Mouse (Mus musculus) heart, postnatal 25 days (tissue): ENCODE results near the gene Ctr9. TPM values are rescaled to one million over a fixed set of nuclear protein-coding genes. Genes with fewer than 3 reads are reported as not detected.
A peak's percentile ranks its signal among the peaks of the same experiment; 100 is the strongest.

Experiments used
- DNase-seq: peaks from one replicate; pipeline ENCODE4 v3.0.0; 2022; ENCODE audit warnings: low spot score
- intact Hi-C: fragments of 180-260 bp; cut with DNase I; formaldehyde crosslinking; loops from one replicate; pipeline ENCODE4 v1.15.1; 2025
- total RNA-seq, 2 experiments: library from RNA; stranded (reverse); gene quantifications; 2 replicates each; pipeline ENCODE4 v1.2.3; 2021

Ctr9 gene
- total RNA-seq, 2 experiments from 2014 or later: 15.2 to 19.3 TPM

GRCm38 (mm10) chr7:111024068-111024594 is 4.6 kb upstream of the Ctr9 start:
- intact Hi-C loops: no loop called here
- no peak for DNase-seq

- intact Hi-C loops: no loop called here
Observed at GRCm38 (mm10) chr7:111024912-111025311, 3.8 kb upstream of the Ctr9 start.

GRCm38 (mm10) chr7:111029046-111029553 is 349 bp downstream of the Ctr9 start:
- no peak for DNase-seq
- intact Hi-C loops: no loop called here

More at GRCm38 (mm10) chr7:111024912-111025311, 3.8 kb upstream of the Ctr9 start:
- DNase-seq: no peak

GRCm38 (mm10) chr7:111048920-111049319 is 20.2 kb downstream of the Ctr9 start:
- DNase-seq: no peak
- intact Hi-C loops: loop anchor here (2.0 kb wide), 1 partner anchor 194 kb away; no protein-coding TSS in a partner anchor

GRCm38 (mm10) chr7:111049652-111050421 is 21.1 kb downstream of the Ctr9 start:
- DNase-seq: peak; percentile 22
- intact Hi-C loops: loop anchor here (2.0 to 5.0 kb wide), 3 partner anchors 107 to 917 kb away; no protein-coding TSS in a partner anchor

GRCm38 (mm10) chr7:111055221-111055620 is 26.5 kb downstream of the Ctr9 start:
- intact Hi-C loops: no loop called here
- DNase-seq: no peak

- DNase-seq: no peak
- intact Hi-C loops: no loop called here
Observed at GRCm38 (mm10) chr7:111055984-111056657, 27.4 kb downstream of the Ctr9 start.

GRCm38 (mm10) chr7:111059527-111059926 is 30.8 kb downstream of the Ctr9 start:
- intact Hi-C loops: no loop called here
- DNase-seq: no peak

- intact Hi-C loops: no loop called here
- no peak for DNase-seq
Observed at GRCm38 (mm10) chr7:111062971-111063370, 34.2 kb downstream of the Ctr9 start.

- no peak for DNase-seq
- intact Hi-C loops: no loop called here
Observed at GRCm38 (mm10) chr7:111068181-111068580, 39.4 kb downstream of the Ctr9 start.

- intact Hi-C loops: no loop called here
- DNase-seq: no peak
Observed at GRCm38 (mm10) chr7:111069439-111070166, 40.9 kb downstream of the Ctr9 start.

- intact Hi-C loops: no loop called here
- DNase-seq: no peak
Observed at GRCm38 (mm10) chr7:111070167-111070496, 41.4 kb downstream of the Ctr9 start.

- intact Hi-C loops: no loop called here
- DNase-seq: no peak
Observed at GRCm38 (mm10) chr7:111072410-111072809, 43.7 kb downstream of the Ctr9 start.

- DNase-seq: no peak
- intact Hi-C loops: no loop called here
Observed at GRCm38 (mm10) chr7:111075288-111075687, 46.5 kb downstream of the Ctr9 start.

GRCm38 (mm10) chr7:111078271-111078670 is 49.5 kb downstream of the Ctr9 start:
- intact Hi-C loops: no loop called here
- DNase-seq: no peak

- intact Hi-C loops: loop anchor here (5.0 kb wide), 1 partner anchor 77 kb away; no protein-coding TSS in a partner anchor
Observed at GRCm38 (mm10) chr7:111080026-111080425, 51.3 kb downstream of the Ctr9 start.

GRCm38 (mm10) chr7:111080876-111081275 is 52.1 kb downstream of the Ctr9 start:
- no peak for DNase-seq
- intact Hi-C loops: loop anchor here (5.0 kb wide), 1 partner anchor 76 kb away; no protein-coding TSS in a partner anchor

More at GRCm38 (mm10) chr7:111080026-111080425, 51.3 kb downstream of the Ctr9 start:
- no peak for DNase-seq

- DNase-seq: peak; percentile 75
- intact Hi-C loops: loop anchor here (1.0 to 5.0 kb wide), 2 partner anchors 40 to 75 kb away; no protein-coding TSS in a partner anchor
Observed at GRCm38 (mm10) chr7:111082043-111082821, 53.5 kb downstream of the Ctr9 start.
